Mouse (Mus musculus): ENCODE results near the gene Ccdc33. TPM values are rescaled to one million over a fixed set of nuclear protein-coding genes. Genes with fewer than 3 reads are reported as not detected.

Gene Ccdc33
- polyA plus RNA-seq, 2 experiments, result not detected

DNA sequence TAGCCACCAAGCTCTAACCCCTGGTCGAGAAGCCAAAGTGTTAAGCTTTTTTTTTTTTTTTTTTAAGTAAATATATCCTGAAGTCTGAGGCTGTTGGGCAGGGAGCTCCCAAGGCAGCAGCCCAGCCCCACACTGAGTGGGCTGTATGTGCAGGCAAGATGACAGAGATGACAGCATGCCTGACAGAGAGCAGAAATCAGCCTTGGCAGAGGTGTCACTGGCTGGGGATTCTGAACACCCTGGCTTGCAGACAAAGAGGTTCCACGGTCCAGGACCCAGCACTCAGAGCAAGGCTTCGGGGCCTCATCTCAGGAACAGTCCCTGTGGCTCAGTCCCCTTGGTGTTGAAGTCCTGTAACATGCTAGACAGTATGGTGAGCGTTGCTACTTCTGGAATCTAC lies 41.2 kb upstream of the Ccdc33 start:
- no peak overlapping the region for H3K4me3 ChIP-seq (ENCODE audit: insufficient read depth in 1 of 2, low read depth in 2 of 2, low read length in 2 of 2)
- no peak for TF ChIP-seq CTCF (IDR thresholded peaks at IDR 0.05; ENCODE audit: low read depth)
- TF ChIP-seq EP300 (IDR thresholded peaks at IDR 0.05; ENCODE audit: low read depth), result no peak
- WGBS (ENCODE audit: insufficient replicate concordance), result 38% methylated on average over 4 of the region's 4 CpGs
- H3K4me1 ChIP-seq (replicated peaks; ENCODE audit: control insufficient read depth in 2 of 2, insufficient read depth in 2 of 2, low read length in 1 of 2), result no peaks in the 10 kb centered on the region; a peak in 1 of 4 replicates
- no peak overlapping the region for H3K9ac ChIP-seq (replicated peaks)
- no peak overlapping the region for H3K4me2 ChIP-seq (ENCODE audit: low read depth)
- no peaks in the 10 kb centered on the region for H3K36me3 ChIP-seq (replicated peaks; ENCODE audit: control insufficient read depth, insufficient read depth, low read depth)
- no peaks in the 10 kb centered on the region for H3K9me3 ChIP-seq (ENCODE audit: control insufficient read depth, low read length)
- H3K27me3 ChIP-seq (ENCODE audit: control insufficient read depth, insufficient read depth, low read length), result no peaks in the 10 kb centered on the region
- ATAC-seq (ENCODE audit: insufficient read depth) (no peak), DNase-seq (ENCODE audit: low read depth in 3 of 3, low spot score in 3 of 3) (no peak)
- no peak overlapping the region for H3K27ac ChIP-seq

DNA sequence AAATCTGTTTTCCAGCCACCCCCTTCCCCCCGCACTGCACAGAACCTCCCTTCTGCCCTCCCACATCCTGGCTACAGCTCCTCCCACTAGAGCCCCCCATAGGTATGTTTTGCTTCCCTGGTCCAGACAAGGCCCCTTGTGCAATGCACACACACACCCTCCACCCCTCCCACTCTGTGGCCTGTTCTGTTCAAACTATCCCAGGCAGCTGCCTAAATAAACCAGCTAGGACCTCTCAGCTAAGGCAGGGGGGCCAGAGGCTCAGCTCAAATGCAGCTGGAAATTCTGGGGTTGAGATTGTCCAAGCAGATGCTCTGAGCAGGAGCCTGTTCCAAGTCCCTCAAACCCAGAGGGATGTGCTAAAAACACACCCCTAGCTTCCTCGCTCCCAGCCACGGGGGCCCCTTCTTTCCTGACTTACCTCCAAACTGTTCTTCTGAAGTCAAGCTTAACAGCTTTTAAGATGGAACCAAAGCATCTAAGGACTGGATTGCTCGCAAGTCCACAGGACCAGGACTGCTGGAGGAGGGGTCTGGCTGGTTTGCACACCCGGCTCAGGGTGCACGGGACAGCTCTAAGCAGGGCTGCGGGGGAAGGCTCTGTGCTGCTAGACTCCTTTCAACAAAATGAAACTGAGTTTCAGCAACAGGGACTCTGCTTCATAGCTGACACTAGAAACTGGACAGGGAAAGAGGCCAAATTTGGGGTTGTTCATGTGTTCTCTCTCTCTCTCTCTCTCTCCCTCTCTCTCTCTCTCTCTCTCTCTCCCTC lies 40.1 kb upstream of the Ccdc33 start:
- Histone ChIP-seq H3K9ac (replicated peaks) (no peak overlapping the region), H3K4me1 (replicated peaks; ENCODE audit: control insufficient read depth in 2 of 2, insufficient read depth in 2 of 2, low read length in 1 of 2) (no peaks in the 10 kb centered on the region; a peak in 1 of 4 replicates), H3K36me3 (replicated peaks; ENCODE audit: control insufficient read depth, insufficient read depth, low read depth) (no peaks in the 10 kb centered on the region), H3K9me3 (ENCODE audit: control insufficient read depth, low read length) (no peaks in the 10 kb centered on the region), H3K4me2 (ENCODE audit: low read depth) (no peak overlapping the region), H3K27me3 (ENCODE audit: control insufficient read depth, insufficient read depth, low read length) (no peaks in the 10 kb centered on the region), H3K27ac (no peak overlapping the region), H3K4me3 (ENCODE audit: insufficient read depth in 1 of 2, low read depth in 2 of 2, low read length in 2 of 2) (no peak overlapping the region)
- DNase-seq (ENCODE audit: low read depth in 3 of 3, low spot score in 3 of 3) (no peak), ATAC-seq (ENCODE audit: insufficient read depth) (no peak)
- WGBS (ENCODE audit: insufficient replicate concordance), result 36% methylated on average over 7 of the region's 7 CpGs
- TF ChIP-seq CTCF (IDR thresholded peaks at IDR 0.05; ENCODE audit: low read depth) (no peak), EP300 (IDR thresholded peaks at IDR 0.05; ENCODE audit: low read depth) (no peak)

DNA sequence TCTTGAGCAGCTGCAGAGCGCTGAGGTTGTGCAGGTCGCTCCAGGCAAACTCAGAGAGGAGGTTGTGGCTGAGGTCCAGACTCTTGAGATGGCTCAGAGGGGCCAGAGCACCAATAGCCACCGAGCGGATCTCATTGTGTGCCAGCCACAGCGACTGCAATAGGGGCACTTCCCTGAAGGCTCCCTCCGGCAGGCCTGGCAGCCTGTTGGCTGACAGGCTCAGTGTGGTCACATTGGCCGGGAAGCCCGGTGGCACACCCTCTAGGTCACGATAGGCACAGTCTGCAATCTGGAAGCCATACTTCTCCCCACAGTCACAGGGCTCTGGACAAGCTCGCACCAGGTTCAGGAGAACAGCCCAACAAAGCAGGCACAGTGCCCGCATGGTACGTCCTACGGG lies 39.2 kb upstream of the Ccdc33 start:
- WGBS (ENCODE audit: insufficient replicate concordance), result 74% methylated on average over 13 of the region's 13 CpGs
- Histone ChIP-seq H3K4me3 (ENCODE audit: insufficient read depth in 1 of 2, low read depth in 2 of 2, low read length in 2 of 2) (no peak overlapping the region), H3K27ac (no peak overlapping the region), H3K4me2 (ENCODE audit: low read depth) (no peak overlapping the region), H3K27me3 (ENCODE audit: control insufficient read depth, insufficient read depth, low read length) (no peaks in the 10 kb centered on the region), H3K36me3 (replicated peaks; ENCODE audit: control insufficient read depth, insufficient read depth, low read depth) (no peaks in the 10 kb centered on the region), H3K4me1 (replicated peaks; ENCODE audit: control insufficient read depth in 2 of 2, insufficient read depth in 2 of 2, low read length in 1 of 2) (no peaks in the 10 kb centered on the region; a peak in 1 of 4 replicates), H3K9me3 (ENCODE audit: control insufficient read depth, low read length) (no peaks in the 10 kb centered on the region), H3K9ac (replicated peaks) (no peak overlapping the region)
- TF ChIP-seq CTCF (IDR thresholded peaks at IDR 0.05; ENCODE audit: low read depth) (no peak), EP300 (IDR thresholded peaks at IDR 0.05; ENCODE audit: low read depth) (no peak)
- ATAC-seq (ENCODE audit: insufficient read depth) (no peak), DNase-seq (ENCODE audit: low read depth in 3 of 3, low spot score in 3 of 3) (no peak)

- no peak overlapping the region for H3K4me3 ChIP-seq (ENCODE audit: insufficient read depth in 1 of 2, low read depth in 2 of 2, low read length in 2 of 2)
- H3K4me1 ChIP-seq (replicated peaks; ENCODE audit: control insufficient read depth in 2 of 2, insufficient read depth in 2 of 2, low read length in 1 of 2), result no peaks in the 10 kb centered on the region; a peak in 1 of 4 replicates
- ATAC-seq (ENCODE audit: insufficient read depth) (no peak), DNase-seq (ENCODE audit: low read depth in 3 of 3, low spot score in 3 of 3) (no peak)
- no peak overlapping the region for H3K4me2 ChIP-seq (ENCODE audit: low read depth)
- no peaks in the 10 kb centered on the region for H3K9me3 ChIP-seq (ENCODE audit: control insufficient read depth, low read length)
- TF ChIP-seq EP300 (IDR thresholded peaks at IDR 0.05; ENCODE audit: low read depth), result no peak
- TF ChIP-seq CTCF (IDR thresholded peaks at IDR 0.05; ENCODE audit: low read depth), result no peak
- WGBS (ENCODE audit: insufficient replicate concordance), result 60% methylated on average over 22 of the region's 22 CpGs
- H3K27me3 ChIP-seq (ENCODE audit: control insufficient read depth, insufficient read depth, low read length), result no peaks in the 10 kb centered on the region
- H3K36me3 ChIP-seq (replicated peaks; ENCODE audit: control insufficient read depth, insufficient read depth, low read depth), result no peaks in the 10 kb centered on the region
- H3K9ac ChIP-seq (replicated peaks), result no peak overlapping the region
- H3K27ac ChIP-seq, result no peak overlapping the region
These were observed 38.4 kb upstream of the Ccdc33 start for GRCm38 (mm10) chr9:58156819-58157560.

DNA sequence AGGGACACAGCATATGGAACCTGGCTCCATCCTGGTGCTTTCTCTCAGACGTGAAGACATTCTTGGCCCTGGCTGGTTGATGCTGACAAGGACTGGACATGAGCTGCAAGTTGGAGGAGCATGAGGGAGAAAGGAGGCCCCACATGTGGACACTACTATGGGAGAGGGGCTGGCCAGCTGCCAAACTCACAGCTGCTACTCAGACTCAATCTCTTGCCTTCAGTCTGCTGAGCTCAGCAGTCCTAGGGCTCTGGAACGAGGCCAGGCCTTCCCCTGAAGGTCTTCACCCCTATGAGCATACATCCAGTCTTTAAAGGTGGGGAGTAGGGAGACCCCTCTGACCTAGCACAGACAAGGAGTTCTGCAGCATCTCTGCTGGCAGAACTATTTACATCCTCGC lies 36.7 kb upstream of the Ccdc33 start:
- Histone ChIP-seq H3K27ac (no peak overlapping the region), H3K36me3 (replicated peaks; ENCODE audit: control insufficient read depth, insufficient read depth, low read depth) (no peaks in the 10 kb centered on the region), H3K27me3 (ENCODE audit: control insufficient read depth, insufficient read depth, low read length) (no peaks in the 10 kb centered on the region), H3K4me1 (replicated peaks; ENCODE audit: control insufficient read depth in 2 of 2, insufficient read depth in 2 of 2, low read length in 1 of 2) (no peaks in the 10 kb centered on the region; a peak in 1 of 4 replicates), H3K4me2 (ENCODE audit: low read depth) (no peak overlapping the region), H3K9ac (replicated peaks) (no peak overlapping the region), H3K4me3 (ENCODE audit: insufficient read depth in 1 of 2, low read depth in 2 of 2, low read length in 2 of 2) (no peak overlapping the region), H3K9me3 (ENCODE audit: control insufficient read depth, low read length) (no peaks in the 10 kb centered on the region)
- ATAC-seq (ENCODE audit: insufficient read depth), result no peak
- TF ChIP-seq EP300 (IDR thresholded peaks at IDR 0.05; ENCODE audit: low read depth) (no peak), CTCF (IDR thresholded peaks at IDR 0.05; ENCODE audit: low read depth) (no peak)
- DNase-seq (ENCODE audit: low read depth in 3 of 3, low spot score in 3 of 3), result no peak
- WGBS (ENCODE audit: insufficient replicate concordance), result 40% methylated on average over 3 of the region's 3 CpGs

Measured in liver, embryonic 14.5 days (tissue).